Mouse (Mus musculus): Measurements from ENCODE around the gene Fhl3.
A peak's percentile ranks its signal among the peaks of the same experiment; 100 is the strongest.

Gene Fhl3

DNA sequence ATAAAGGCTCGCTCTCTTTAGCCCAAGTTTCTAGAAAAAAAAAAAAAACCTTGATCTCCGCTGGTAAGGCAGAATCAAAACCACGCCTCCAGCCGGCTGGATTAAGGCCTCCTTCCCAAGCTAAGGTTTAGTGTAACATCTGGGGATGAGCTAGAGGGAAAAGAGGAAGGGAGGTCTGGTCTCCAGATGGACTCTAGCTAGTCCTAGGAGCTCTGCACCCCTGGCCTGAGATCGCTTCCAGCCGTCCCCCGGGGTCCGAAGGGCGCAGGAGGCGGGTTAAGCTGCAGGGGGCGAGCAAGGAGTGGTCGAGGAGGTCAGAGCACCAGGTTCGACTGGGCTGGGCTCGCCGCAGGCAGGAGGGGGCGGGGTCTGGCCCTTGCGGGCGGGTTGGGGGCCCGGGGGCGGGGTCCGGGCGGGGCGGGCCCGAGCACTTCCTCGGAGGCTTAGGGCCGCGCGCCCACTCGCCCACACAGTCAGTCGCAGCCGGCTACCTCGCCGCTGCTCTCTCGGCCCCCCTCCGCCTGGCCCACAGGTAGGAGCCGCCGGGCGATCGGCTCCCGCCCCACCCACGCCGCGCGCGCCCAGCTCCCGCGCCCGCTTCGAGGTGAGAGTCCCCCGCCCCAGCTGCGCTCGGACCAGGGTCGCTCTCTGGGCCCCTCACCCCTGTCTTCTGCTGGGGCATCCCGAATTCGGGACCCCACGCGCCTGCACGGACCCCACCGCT is at the start of gene Fhl3:
Gene Fhl3 (plus strand): TSS at position 454 of the 724 bp plus-strand sequence.
- DNase-seq (ENCODE audit: low read depth, low spot score): no peak

DNA sequence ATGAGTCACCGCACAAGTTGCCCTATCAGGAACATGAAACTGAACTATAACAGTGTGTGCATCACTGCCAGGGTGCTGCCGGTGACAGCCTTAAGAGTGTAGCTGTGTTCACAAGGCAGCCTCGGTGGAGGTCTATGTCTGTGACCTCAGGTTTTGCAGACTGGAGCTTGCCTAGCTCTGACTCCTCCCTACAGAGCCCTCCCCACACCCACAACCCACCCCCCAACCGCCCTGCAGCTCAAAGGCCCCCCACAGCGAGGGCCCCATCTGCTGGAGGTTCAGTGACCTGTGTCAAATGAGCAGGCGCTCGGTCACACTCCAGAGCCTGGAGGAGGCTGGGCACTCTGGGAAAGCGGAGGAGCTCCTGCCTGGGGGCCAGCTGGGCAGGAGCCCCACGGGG is 47.6 kb upstream of the Fhl3 start:
- DNase-seq (ENCODE audit: low read depth, low spot score): no peak

DNA sequence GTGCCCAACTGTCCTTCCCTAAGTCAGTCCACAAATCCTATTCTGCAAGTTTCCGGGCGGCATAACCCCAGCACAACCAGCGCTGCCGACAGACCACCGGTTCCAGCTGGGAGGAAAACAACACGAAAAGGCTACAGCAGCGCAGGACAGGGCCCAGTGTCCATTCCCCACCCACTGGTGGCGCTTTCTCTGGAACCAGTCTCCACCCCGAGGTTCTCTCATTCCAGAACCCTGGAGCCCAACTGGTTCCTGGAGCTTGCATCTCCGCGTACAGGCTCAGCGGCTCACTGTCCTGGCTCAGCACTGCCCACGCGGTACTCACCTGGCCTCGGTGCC is 44.0 kb upstream of the Fhl3 start, which contains the start of gene Pou3f1:
Gene Pou3f1 (plus strand): TSS at position 290 of the 336 bp plus-strand sequence.
- no peak for DNase-seq (ENCODE audit: low read depth, low spot score)

DNA sequence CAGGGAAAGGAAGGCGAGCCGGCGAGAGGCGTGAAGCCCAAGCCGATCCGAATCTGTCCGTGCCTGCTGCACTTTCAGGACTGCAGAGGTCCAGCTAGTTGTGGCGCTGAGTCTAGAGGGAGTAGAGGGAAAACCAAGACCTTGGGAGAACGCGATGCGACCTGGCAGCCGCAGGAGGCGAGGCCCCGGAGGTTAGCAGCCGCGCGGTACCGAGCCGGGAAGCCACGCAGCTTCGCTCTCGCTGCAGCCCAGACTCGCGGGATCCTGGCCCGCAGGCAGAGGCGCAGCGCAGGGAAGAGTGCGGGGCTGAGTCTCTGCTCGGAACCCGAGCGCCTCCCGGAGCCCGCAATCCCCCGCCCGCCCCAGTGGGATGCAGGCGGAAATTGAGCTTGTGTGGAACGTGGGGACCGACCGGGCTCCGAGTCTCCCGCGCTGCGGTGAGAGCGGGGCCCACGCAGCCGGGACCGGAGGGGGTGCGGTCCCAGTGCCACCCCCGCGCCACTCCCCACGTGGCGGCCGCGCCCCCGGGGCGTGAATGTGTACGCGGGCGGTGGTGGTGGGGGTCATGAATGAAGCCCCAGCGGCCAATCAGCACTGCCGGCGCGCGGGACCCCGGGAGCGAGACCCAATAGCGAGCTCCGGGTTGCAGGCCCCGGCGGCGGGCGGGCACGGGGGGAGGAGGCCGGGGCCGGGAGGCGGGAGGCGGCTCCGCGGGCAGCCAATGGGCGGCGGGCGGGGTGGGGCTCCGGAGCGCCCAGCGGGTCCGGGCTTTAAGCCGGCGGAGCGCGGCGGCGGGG is 43.4 kb upstream of the Fhl3 start:
- peak; percentile 34 for DNase-seq (ENCODE audit: low read depth, low spot score)

DNA sequence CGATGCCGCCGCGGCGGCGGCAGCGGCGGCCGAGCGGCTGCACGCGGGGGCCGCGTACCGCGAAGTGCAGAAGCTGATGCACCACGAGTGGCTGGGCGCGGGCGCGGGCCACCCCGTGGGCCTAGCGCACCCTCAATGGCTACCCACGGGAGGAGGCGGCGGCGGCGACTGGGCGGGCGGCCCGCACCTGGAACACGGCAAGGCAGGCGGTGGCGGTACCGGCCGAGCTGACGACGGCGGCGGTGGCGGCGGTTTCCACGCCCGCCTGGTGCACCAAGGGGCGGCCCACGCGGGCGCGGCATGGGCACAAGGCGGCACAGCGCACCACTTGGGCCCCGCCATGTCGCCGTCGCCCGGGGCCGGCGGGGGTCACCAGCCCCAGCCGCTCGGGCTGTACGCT is 42.7 kb upstream of the Fhl3 start:
- DNase-seq (ENCODE audit: low read depth, low spot score): no peak

DNA sequence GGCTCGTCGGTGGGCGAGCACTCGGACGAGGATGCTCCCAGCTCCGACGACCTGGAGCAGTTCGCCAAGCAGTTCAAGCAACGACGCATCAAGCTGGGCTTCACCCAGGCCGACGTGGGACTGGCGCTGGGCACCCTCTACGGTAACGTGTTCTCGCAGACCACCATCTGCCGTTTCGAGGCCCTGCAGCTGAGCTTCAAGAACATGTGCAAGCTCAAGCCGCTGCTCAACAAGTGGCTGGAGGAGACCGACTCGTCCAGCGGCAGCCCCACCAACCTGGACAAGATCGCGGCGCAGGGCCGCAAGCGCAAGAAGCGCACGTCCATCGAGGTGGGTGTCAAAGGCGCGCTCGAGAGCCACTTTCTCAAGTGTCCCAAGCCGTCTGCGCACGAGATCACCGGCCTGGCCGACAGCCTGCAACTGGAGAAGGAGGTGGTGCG is 42.1 kb upstream of the Fhl3 start:
- no peak for DNase-seq (ENCODE audit: low read depth, low spot score)

DNA sequence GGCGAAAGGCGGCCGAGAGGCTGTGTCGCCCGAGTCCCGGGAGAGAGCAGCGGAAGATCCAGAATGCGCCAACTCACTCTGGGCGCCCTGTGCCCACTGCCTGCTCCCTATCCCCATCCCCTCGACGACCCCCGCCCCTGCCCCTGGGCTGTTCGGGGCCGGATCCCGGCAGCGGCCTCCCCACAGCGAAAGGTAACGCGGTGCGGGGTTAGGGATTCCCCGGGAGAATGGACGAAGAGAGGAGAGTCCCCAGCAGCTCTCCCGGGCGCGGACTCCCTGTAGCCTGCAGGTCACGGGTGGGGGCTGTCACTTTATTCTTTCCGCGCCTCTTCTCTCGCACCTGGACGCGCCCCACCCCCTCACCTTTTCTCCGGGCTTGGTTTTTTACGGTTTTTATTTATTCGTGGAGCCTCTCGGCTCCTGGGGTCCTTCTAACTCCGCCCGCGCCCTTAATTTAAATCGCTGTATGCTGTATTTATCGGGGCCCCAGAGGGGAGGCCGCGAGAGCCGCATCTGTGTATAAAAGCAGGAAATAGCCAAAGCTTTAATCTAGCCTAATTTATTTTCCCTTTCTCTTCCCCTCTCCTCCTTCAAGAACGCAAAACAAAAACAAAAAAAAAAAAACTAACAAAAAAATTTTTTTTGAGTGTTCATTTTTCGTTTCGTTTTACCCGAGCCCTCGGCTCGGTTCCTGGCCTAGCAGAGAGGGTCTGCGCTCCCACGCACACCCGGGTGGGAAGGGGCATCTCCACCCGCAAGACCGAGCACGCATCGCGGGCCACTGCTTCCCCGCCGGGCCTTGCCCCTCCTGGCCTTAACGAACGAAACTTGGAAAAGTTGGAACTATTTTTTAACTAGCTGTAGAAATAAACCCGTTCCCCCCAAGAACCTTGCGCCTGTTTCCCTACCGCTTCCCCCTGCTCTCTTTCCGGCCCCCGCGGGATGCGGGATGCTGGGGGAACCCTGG is 41.0 kb upstream of the Fhl3 start:
- DNase-seq (ENCODE audit: low read depth, low spot score): no peak

DNA sequence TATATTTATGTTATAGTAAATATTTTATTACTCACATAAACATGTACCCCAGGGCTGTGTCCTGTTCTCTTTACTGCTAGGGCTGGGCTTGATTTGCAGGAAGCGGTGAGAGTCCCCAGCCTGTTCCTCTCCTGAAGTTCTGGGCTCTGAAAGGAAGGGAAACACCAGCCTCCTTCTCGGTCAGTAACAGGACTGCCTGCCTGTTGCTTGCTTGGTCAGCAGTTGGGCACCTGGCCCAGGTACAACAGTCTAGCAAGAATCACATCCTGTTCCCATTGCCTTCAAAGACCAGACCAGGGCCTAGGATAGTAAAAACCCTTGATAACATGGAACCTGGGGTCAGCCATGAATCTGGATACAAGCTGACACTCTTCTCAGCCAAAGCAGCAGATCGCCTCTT is 39.9 kb upstream of the Fhl3 start:
- no peak for DNase-seq (ENCODE audit: low read depth, low spot score)

DNA sequence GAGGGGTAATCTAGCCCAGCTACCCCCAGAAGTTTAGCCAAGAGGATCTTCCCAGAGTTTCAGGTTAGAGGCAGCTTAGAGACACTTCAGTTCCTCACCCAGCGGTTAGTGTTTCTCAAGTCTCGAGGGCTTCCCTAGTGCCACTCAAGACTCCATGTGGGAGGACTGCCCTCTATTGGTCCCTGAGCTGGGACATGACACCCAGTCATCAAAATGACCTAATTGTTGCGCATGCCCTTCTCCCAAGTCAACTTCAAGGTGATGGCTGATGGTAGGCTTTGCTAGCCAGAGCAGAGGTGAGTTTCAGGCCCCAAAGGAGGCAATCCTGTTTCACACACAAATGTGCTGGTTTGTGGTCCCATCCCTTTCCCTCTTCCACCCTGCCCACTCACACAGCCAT is 37.5 kb upstream of the Fhl3 start:
- no peak for DNase-seq (ENCODE audit: low read depth, low spot score)

DNA sequence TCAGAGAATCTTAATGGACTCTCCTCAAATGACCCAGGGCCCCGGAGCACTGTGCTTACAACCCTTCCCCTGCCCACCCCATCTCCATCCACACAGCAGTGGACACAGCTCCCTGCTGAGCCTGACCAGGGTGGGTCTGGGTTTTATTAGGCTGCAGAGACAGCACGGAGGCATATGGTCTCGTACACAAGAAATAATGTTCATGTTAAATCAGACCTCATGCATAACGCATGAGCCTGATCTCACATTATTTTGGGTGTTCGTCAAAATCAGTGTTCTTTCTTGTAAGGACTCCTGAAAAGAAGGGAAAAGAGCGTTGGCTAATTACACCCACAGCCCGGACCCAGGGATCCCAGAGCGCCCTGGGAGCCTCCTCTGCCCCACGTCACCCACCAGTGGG is 36.3 kb upstream of the Fhl3 start:
- no peak for DNase-seq (ENCODE audit: low read depth, low spot score)

DNA sequence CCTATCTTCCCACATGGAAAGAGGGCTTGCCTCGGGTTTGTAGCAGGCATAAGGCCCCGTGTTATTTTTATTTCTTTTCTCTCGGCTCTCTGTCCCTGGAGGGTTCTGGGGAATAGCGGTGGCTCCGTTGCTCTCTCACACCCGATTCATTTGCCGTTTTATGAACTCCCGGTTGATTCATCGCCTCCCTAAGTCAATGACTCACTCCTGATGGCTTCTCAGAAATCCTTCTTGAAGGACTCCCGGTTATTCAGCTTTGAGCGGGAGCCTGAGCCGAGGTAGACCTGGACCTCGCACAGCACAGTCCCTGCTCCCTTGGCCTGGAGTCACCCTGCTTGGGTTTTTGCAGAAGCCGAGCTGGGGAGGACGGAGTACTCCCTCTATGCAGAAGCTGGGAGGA is 35.9 kb upstream of the Fhl3 start:
- DNase-seq (ENCODE audit: low read depth, low spot score): no peak

DNA sequence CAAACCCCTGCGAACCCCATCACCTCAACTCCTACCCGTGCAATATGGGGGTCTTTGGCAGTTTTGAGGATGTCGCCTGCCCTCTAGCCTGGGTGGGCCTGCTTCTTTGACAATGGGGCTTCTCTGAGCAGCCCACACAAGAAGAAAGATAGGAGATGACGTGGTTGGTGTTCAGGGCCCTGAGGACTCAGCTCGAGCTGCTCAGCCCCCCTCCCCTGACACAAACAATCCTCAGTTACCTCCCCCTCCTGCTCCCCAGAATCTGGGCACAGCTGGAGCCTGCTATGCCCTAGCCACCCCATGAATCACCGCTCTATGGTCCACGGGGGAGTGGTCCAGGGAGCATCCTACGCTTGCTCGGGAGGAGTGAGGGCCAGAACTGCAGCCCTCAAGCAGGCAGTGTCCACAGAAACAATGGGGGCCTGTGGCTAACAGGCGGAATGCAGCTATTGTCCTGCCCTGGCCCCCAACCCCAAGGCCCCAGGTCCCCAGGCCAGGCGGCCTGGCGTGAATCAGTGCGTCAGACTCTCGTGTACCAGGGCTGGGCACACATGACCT is 32.9 kb upstream of the Fhl3 start:
- no peak for DNase-seq (ENCODE audit: low read depth, low spot score)

DNA sequence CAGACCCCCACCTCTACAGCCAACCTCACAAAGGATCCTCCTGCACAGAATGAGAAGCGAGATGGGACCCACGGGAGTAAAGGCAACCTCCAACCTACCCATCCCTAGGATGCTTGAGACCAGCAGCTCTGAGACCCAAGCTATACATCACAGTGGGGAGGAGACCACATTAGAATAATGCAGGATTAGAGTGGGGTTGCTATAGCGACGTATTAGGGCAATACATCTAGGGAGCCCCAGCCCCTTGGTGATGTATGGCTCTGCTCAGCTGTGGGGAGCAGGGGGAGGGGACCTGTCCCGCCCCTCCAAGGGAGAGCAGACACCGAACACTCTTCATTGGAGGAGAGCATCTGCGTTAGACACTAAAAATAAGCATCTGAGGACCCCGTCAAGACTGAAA is 32.4 kb upstream of the Fhl3 start:
- no peak for DNase-seq (ENCODE audit: low read depth, low spot score)

DNA sequence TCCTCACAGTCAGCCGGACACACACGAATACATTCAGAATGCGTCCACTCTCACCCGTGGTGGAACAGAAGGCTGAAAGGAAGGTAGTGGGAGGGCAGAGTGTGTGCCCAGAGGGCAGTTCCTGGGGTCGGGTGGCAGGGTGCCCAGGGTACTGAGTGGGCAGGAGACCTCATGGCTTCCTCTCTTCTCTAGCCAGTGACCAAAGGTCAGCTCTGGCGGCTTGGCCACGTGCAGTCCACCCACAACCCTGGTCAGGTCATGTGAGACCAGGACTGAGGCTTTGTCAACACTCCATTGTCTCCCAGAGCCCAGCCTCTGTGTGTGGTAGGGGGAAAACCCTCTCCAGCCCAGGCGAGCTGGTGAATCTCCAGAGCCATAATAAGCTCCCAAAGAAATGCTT is 30.3 kb upstream of the Fhl3 start:
- DNase-seq (ENCODE audit: low read depth, low spot score): no peak

DNA sequence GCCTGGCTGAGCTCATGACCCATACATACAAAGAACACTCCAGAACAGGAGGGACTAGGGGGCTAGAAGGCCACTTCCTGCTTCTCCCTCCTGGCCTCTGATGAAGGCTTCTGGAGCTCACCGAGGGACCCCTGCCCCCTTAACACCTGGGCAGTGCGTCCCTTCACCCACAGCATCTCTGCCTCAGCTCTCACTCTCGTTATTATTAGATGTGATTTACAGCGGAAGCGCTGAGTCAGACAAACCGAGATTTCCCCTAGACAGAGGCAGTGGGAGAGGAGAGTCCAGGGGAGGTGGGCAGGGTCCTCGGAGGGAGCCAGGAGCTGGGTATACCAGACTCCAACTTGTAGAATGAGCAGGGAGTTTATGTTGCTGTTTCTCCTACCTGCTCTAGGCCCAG is 28.9 kb upstream of the Fhl3 start:
- DNase-seq (ENCODE audit: low read depth, low spot score): no peak

DNA sequence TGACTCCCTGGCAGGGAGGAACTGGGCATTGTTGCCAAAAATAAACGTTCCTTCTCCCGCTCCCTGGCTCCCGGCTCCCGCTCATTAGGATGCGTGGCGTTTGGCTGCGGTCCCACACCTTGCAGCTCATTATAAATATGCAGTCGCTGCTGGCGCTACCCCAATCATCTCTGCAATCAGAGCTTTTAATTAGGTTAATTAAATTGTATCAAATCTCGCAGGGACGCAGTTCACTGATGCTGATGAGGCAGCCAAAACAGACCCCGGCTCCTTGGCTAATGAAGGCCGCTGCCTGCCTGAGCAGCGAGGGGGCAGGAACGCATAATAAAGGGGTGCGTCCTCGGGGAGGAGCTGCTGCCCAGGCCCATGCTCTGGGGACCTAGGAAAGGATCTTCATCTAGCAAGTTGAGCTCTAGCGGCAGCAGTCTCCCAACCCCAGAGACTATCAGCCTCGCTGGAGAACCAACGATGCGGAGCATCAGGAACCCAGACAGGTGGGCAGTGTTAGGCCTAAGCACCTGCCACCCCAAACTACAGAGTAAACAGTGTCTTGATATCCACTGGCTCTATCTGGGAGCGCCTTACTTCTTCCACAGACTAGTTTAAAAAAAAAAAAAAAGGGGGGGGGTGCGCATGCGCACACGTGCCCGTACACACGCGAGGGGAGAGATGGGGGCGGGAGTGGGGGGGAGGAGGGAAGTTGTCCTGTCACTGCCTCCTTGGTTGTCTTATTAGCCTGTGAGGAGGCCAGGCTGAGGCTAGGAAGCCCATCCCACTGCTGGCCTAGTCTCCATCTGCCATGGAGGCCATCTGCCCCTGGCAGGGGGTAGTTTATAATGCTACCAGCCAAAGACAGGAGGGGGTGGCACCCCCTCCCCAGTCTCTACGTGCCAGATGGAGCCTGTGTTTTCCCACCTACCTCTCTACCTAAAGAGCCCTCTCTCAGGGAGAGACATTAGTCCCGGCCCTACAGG is 27.9 kb upstream of the Fhl3 start:
- no peak for DNase-seq (ENCODE audit: low read depth, low spot score)

DNA sequence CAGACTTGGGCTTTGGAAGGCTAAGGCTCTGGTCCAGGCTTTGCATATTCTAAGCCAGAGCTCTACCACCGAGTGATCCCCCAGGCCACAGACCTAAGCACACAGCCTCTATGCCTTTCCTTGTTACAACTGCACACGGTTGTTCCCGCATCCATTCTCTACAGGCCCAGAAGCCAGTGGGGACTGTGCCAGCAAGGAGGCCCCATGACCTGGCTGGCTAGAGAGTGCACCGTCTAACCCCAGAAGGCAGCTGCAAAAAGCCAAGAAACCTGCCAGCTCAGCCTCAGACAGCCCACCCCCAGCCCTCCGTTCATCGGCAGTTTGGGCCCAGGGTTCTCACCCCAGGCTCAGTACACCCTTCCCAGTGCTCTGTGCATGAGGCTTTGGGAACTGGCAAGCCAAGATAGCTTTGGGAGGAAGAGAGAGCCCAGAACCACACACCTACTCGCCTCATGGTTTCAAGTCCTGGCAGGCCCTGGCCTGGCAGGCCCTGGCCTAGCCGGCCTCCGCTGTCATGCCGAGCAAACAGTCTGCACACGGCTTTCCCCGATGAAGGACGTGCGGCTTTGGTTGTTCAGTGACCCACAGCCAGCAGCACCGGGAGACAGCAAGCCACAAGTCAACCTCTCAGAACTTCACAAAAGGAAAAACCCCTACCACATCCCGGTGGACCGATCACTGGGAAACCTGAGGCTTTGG is 26.0 kb upstream of the Fhl3 start:
- no peak for DNase-seq (ENCODE audit: low read depth, low spot score)

DNA sequence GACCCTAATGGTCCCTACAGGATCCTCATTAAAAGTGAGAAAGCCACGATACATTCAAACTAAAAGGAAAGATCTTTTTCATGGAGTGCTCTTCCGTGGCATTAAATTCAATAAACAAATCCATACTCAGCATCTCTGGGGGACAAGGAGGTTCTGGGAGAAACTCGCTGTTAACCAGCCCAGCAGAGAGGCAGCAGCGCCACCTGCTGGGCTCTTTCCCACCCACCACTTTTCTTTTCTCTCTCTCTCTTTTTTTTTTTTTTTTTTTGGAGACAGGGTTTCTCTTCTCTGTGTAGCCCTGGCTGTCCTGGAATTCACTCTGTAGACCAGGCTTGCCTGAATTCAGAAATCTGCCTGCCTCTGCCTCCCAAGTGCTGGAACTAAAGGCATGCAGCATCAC is 25.5 kb upstream of the Fhl3 start:
- no peak for DNase-seq (ENCODE audit: low read depth, low spot score)

DNA sequence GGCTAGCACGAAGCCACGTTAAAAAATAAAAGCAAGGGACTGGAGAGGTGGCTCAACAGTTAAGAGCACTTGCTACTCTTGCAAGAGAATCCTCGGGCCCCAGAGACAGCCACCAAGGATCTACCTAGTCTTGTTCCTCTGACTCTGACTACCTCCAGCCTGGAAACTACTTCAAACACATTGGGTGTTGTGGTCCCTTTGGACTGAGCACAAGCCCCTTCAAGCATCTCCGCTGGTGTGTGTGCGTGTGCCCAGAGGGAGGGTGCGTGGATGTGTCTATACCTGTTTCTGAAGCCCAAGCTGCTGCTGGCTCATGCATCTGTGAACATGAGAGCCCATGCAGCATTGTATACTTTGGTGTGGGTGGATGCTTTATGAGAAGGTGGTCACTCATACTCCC is 24.5 kb upstream of the Fhl3 start:
- DNase-seq (ENCODE audit: low read depth, low spot score): no peak

DNA sequence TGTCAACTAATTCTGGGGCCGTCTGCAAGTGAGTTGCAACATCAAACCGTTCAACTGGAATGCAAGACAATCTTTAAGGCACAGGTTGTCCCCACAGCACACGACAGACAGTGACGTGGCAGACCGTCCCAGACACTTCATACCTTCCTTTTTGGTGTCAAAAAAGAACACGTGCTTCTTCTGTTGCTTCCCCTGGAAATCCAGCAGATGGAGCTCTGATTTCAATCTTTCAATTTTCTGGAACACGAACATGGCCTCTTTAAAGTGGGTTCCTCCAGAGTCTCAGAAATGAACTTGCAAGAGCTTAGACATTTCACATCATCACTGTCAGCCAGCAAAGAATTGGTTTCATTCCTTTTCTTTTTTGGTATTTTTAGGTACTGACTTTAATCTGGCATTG is 18.2 kb upstream of the Fhl3 start:
- DNase-seq (ENCODE audit: low read depth, low spot score): no peak

Measured in retina, adult 2 months (tissue).